Mouse (Mus musculus) layer of hippocampus, adult 8-10 months (tissue): ENCODE measurements around the gene Hsdl2. TPM values are rescaled to one million over a fixed set of nuclear protein-coding genes. Genes with fewer than 3 reads are reported as not detected.

ENCODE experiments used
- total RNA-seq, 4 experiments: library from RNA; stranded (reverse); gene quantifications; 2 replicates each; pipeline ENCODE4 v1.2.4; 2022

The Hsdl2 gene
- total RNA-seq, 4 experiments from 2014 or later: 23.0 to 31.4 (median 29.0) TPM

Other genes starting within 250 kb of the Hsdl2 start
- 10 to 100 TPM in 2 of 4 experiments, 1 to 10 TPM in 2; 8.3 to 11.1 (median 10.1) TPM for gene Susd1, start 142.9 kb upstream of the Hsdl2 start, total RNA-seq
- gene Ptbp3, start 32.2 kb upstream of the Hsdl2 start, total RNA-seq: 10 to 100 TPM; 34.8 to 37.4 (median 36.7) TPM
- 10 to 100 TPM; 11.6 to 16.6 (median 13.0) TPM for gene E130308A19Rik, start 44.6 kb downstream of the Hsdl2 start, total RNA-seq
- 10 to 100 TPM; 20.9 to 26.0 (median 23.8) TPM for gene Inip, start 220.0 kb downstream of the Hsdl2 start, total RNA-seq
- 10 to 100 TPM; 38.7 to 45.5 (median 40.4) TPM for gene Snx30, start 224.3 kb downstream of the Hsdl2 start, total RNA-seq